Mouse (Mus musculus) megakaryocyte, embryonic 14.5 days (primary cell): ENCODE data around the gene Dennd1b. TPM values are rescaled to one million over a fixed set of nuclear protein-coding genes. Genes with fewer than 3 reads are reported as not detected.

ENCODE experiments used
- H3K27me3 ChIP-seq: replicated peaks from 2 replicates; pipeline ENCODE3; 2012; ENCODE audit warnings: inconsistent platforms
- H3K36me3 ChIP-seq: replicated peaks from 2 replicates; pipeline ENCODE3; 2012; ENCODE audit warnings: low read length, inconsistent platforms, mixed read lengths
- H3K4me1 ChIP-seq: 2 replicates; pipeline ENCODE4 v1.6.1; 2012; ENCODE audit warnings: inconsistent platforms
- H3K4me3 ChIP-seq: replicated peaks from 2 replicates; pipeline ENCODE3; 2012; ENCODE audit warnings: moderate library complexity, mild to moderate bottlenecking, inconsistent platforms
- H3K9me3 ChIP-seq: 2 replicates; pipeline ENCODE4 v1.6.1; 2012; ENCODE audit warnings: inconsistent platforms
- FLI1 ChIP-seq: IDR thresholded peaks from 2 replicates; pipeline ENCODE4 v1.6.1; 2012; ENCODE audit warnings: low read length, inconsistent platforms, mixed read lengths
- GATA1 ChIP-seq: IDR thresholded peaks from 3 replicates; pipeline ENCODE4 v1.6.1; 2012; ENCODE audit warnings: mixed read lengths, low read length, inconsistent platforms, borderline replicate concordance
- polyA plus RNA-seq: library from polyadenylated mRNA; stranded (reverse); fragments of >175 nt; gene quantifications from 2 replicates; pipeline ENCODE4 v1.2.3, GENCODE M21; 2012; ENCODE audit warnings: low replicate concordance; ENCODE audit not compliant: insufficient read depth

Gene Dennd1b
- polyA plus RNA-seq, 1 experiment, result 0.79 TPM

- H3K36me3 ChIP-seq, result peaks cover 22% of the 10 kb centered on the region
- H3K9me3 ChIP-seq, result no peaks in the 10 kb centered on the region
- TF ChIP-seq GATA1 (no peak), FLI1 (no peak)
Measured at GRCm38 (mm10) chr1:139096369-139096768, 133.1 kb downstream of the Dennd1b start.

GRCm38 (mm10) chr1:139098088-139098487 is 134.9 kb downstream of the Dennd1b start:
- Histone ChIP-seq H3K4me3 (no peak overlapping the region), H3K9me3 (no peaks in the 10 kb centered on the region), H3K36me3 (peaks cover 33% of the 10 kb centered on the region), H3K27me3 (no peaks in the 10 kb centered on the region), H3K4me1 (no peaks in the 10 kb centered on the region)
- TF ChIP-seq GATA1, result no peak
- TF ChIP-seq FLI1, result no peak

More at GRCm38 (mm10) chr1:139096369-139096768, 133.1 kb downstream of the Dennd1b start:
- Histone ChIP-seq H3K4me3 (no peak overlapping the region), H3K27me3 (no peaks in the 10 kb centered on the region), H3K4me1 (no peaks in the 10 kb centered on the region)

- no peaks in the 10 kb centered on the region for H3K9me3 ChIP-seq
- peaks cover 58% of the 10 kb centered on the region for H3K36me3 ChIP-seq
- no peaks in the 10 kb centered on the region for H3K27me3 ChIP-seq
- TF ChIP-seq FLI1 (no peak), GATA1 (no peak)
- H3K4me3 ChIP-seq, result no peak overlapping the region
- no peaks in the 10 kb centered on the region for H3K4me1 ChIP-seq
Measured at GRCm38 (mm10) chr1:139101725-139102124, 138.5 kb downstream of the Dennd1b start.

GRCm38 (mm10) chr1:139108251-139108650 is 145.0 kb downstream of the Dennd1b start:
- Histone ChIP-seq H3K36me3 (peaks cover 61% of the 10 kb centered on the region), H3K4me1 (no peaks in the 10 kb centered on the region), H3K9me3 (no peaks in the 10 kb centered on the region), H3K4me3 (no peak overlapping the region), H3K27me3 (no peaks in the 10 kb centered on the region)
- TF ChIP-seq GATA1 (no peak), FLI1 (no peak)

- Histone ChIP-seq H3K4me3 (no peak overlapping the region), H3K4me1 (peaks cover 3% of the 10 kb centered on the region; the same call in 1 of the 2 replicates), H3K27me3 (no peaks in the 10 kb centered on the region), H3K9me3 (no peaks in the 10 kb centered on the region), H3K36me3 (peaks cover 4% of the 10 kb centered on the region)
- TF ChIP-seq FLI1 (no peak), GATA1 (no peak)
Measured at GRCm38 (mm10) chr1:139122626-139123025, 159.4 kb downstream of the Dennd1b start.

- TF ChIP-seq FLI1 (no peak), GATA1 (no peak)
- peaks cover 12% of the 10 kb centered on the region for H3K4me1 ChIP-seq
- no peak overlapping the region for H3K4me3 ChIP-seq
- no peaks in the 10 kb centered on the region for H3K27me3 ChIP-seq
- no peaks in the 10 kb centered on the region for H3K9me3 ChIP-seq
- peaks cover 38% of the 10 kb centered on the region for H3K36me3 ChIP-seq
Measured at GRCm38 (mm10) chr1:139139644-139140043, 176.4 kb downstream of the Dennd1b start.

- H3K4me1 ChIP-seq, result peaks cover 6% of the 10 kb centered on the region; the same call in 1 of the 2 replicates
- no peaks in the 10 kb centered on the region for H3K9me3 ChIP-seq
- peaks cover 47% of the 10 kb centered on the region for H3K36me3 ChIP-seq
- H3K4me3 ChIP-seq, result no peak overlapping the region
- H3K27me3 ChIP-seq, result no peaks in the 10 kb centered on the region
- TF ChIP-seq GATA1, result no peak
- TF ChIP-seq FLI1, result no peak
Measured at GRCm38 (mm10) chr1:139145516-139145915, 182.3 kb downstream of the Dennd1b start.

- Histone ChIP-seq H3K9me3 (no peaks in the 10 kb centered on the region), H3K4me1 (peaks cover under 1% of the 10 kb centered on the region; the same call in 1 of the 2 replicates), H3K27me3 (no peaks in the 10 kb centered on the region), H3K36me3 (peaks cover 40% of the 10 kb centered on the region), H3K4me3 (no peak overlapping the region)
- TF ChIP-seq GATA1, result no peak
- no peak for TF ChIP-seq FLI1
Measured at GRCm38 (mm10) chr1:139146306-139146705, 183.1 kb downstream of the Dennd1b start.

- peaks cover 1% of the 10 kb centered on the region for H3K36me3 ChIP-seq
- H3K27me3 ChIP-seq, result no peaks in the 10 kb centered on the region
- no peaks in the 10 kb centered on the region for H3K9me3 ChIP-seq
- no peak for TF ChIP-seq FLI1
- TF ChIP-seq GATA1, result no peak
- no peak overlapping the region for H3K4me3 ChIP-seq
- H3K4me1 ChIP-seq, result peaks cover 3% of the 10 kb centered on the region; the same call in 1 of the 2 replicates
Measured at GRCm38 (mm10) chr1:139153006-139153405, 189.8 kb downstream of the Dennd1b start.

GRCm38 (mm10) chr1:139153493-139153892 is 190.3 kb downstream of the Dennd1b start:
- Histone ChIP-seq H3K9me3 (no peaks in the 10 kb centered on the region), H3K4me3 (no peak overlapping the region), H3K4me1 (peaks cover 5% of the 10 kb centered on the region; the same call in 1 of the 2 replicates), H3K27me3 (no peaks in the 10 kb centered on the region), H3K36me3 (no peaks in the 10 kb centered on the region)
- TF ChIP-seq GATA1 (no peak), FLI1 (no peak)

GRCm38 (mm10) chr1:139156397-139156796 is 193.2 kb downstream of the Dennd1b start:
- Histone ChIP-seq H3K27me3 (no peaks in the 10 kb centered on the region), H3K4me1 (peaks cover 10% of the 10 kb centered on the region; the same call in 1 of the 2 replicates), H3K4me3 (no peak overlapping the region), H3K36me3 (peaks cover 8% of the 10 kb centered on the region), H3K9me3 (no peaks in the 10 kb centered on the region)
- TF ChIP-seq FLI1 (no peak), GATA1 (no peak)
